9 mouse cellular contexts compared by ENCODE assay signal in genomic region chr3:84435288-84436043, GRCm38 (mm10). TPM values are rescaled to one million over a fixed set of nuclear protein-coding genes. Genes with fewer than 3 reads are reported as not detected.
DNase-seq lines count a peak whose midpoint lies in the region; ATAC-seq lines count a peak whose summit lies in the region.
"Had no signal": no experiment of that assay in that cellular context is flagged by ENCODE, and none has a peak within 500 bp of the region (broad histone marks: within the 10 kb centered on the region; RNA-seq: fewer than 3 reads in every experiment).

No protein-coding gene starts in this region.

- intact Hi-C loops in left cerebral cortex, postnatal 25 days (cut with DNase I) = loop anchor here (5.0 kb wide), 1 partner anchor 47 kb away; the partner anchor contains the start of gene Fhdc1

- no peak overlapping the region for H3K9ac ChIP-seq in kidney, embryonic 15.5 days
- H3K9ac ChIP-seq in neural tube, embryonic 13.5 days = no peak overlapping the region

- H3K9me3 ChIP-seq in kidney, embryonic 15.5 days (replicated peaks) = no peaks in the 10 kb centered on the region
- H3K9me3 ChIP-seq in neural tube, embryonic 13.5 days = no peaks in the 10 kb centered on the region

- no peak overlapping the region for H3K4me2 ChIP-seq in kidney, embryonic 15.5 days
- H3K4me2 ChIP-seq in neural tube, embryonic 13.5 days = no peak overlapping the region

- H3K27me3 ChIP-seq in kidney, embryonic 15.5 days = no peaks in the 10 kb centered on the region
- no peaks in the 10 kb centered on the region for H3K27me3 ChIP-seq in neural tube, embryonic 13.5 days

- ATAC-seq in kidney, embryonic 15.5 days (replicated peaks; ENCODE audit: low FRiP score) = peak; percentile 67
- peak; percentile 49; the same call in 1 of the 2 replicates for ATAC-seq in neural tube, embryonic 13.5 days (ENCODE audit: low read depth)

- H3K4me3 ChIP-seq in kidney, embryonic 15.5 days (replicated peaks) = no peak overlapping the region
- H3K4me3 ChIP-seq in neural tube, embryonic 13.5 days = no peak overlapping the region
- H3K4me3 ChIP-seq: erythroblast, embryonic 14.5 days had no signal

- 17% methylated on average over 10 of the region's 11 CpGs for WGBS in kidney, embryonic 15.5 days
- WGBS in neural tube, embryonic 13.5 days = 18% methylated on average over 11 of the region's 11 CpGs

- peaks cover 31% of the 10 kb centered on the region for H3K4me1 ChIP-seq in kidney, embryonic 15.5 days
- H3K4me1 ChIP-seq in neural tube, embryonic 13.5 days (replicated peaks) = peaks cover 53% of the 10 kb centered on the region

- 0 out of 2 replicates have a peak overlapping the region, but pooled peaks have one; percentile 1 for H3K27ac ChIP-seq in kidney, embryonic 15.5 days
- peak overlapping the region; percentile 19 for H3K27ac ChIP-seq in neural tube, embryonic 13.5 days (replicated peaks)

- H3K36me3 ChIP-seq in kidney, embryonic 15.5 days = no peaks in the 10 kb centered on the region
- no peaks in the 10 kb centered on the region for H3K36me3 ChIP-seq in neural tube, embryonic 13.5 days

- peak; percentile 64 for DNase-seq in adrenal gland, postnatal 14 days
- DNase-seq in adrenal gland, adult 18-20 months (ENCODE audit: low spot score in 2 of 2) = no peak
- peak; percentile 82 for DNase-seq in NIH3T3 (ENCODE audit: low read depth)
- peak; percentile 26 for DNase-seq in heart, adult 8-10 months (ENCODE audit: low spot score)
- no peak for DNase-seq in left cerebral cortex, postnatal 25 days (ENCODE audit: low spot score in 2 of 2)
- DNase-seq in layer of hippocampus, postnatal 10 days (ENCODE audit: low spot score in 2 of 2) = no peak

RNA-seq across cellular contexts. Expression of gene Fhdc1, which starts 44.8 kb away (rescaled TPM):
- total RNA-seq in adrenal gland, postnatal 14 days (2021) = 13.6 and 15.1 TPM in 2 replicates
- 1 to 10 TPM; 3.6 to 4.6 TPM for total RNA-seq in adrenal gland, adult 18-20 months (2021)
- 1 to 10 TPM in 1 of 4 experiments, under 1 TPM in 3; 0.23 to 1.2 (median 0.40) TPM for total RNA-seq in heart, adult 8-10 months (2022)
- polyA plus RNA-seq in kidney, embryonic 15.5 days (2015; fragmentation: Nextera tagmentation; extraction: Ambion mirVana) = 3.3 and 5.3 TPM in 2 replicates
- 6.3 and 6.5 TPM in 2 replicates for polyA plus RNA-seq in neural tube, embryonic 13.5 days (2015; fragmentation: Nextera tagmentation; extraction: Ambion mirVana)
- total RNA-seq in left cerebral cortex, postnatal 25 days (2021) = 1 to 10 TPM; 3.7 to 4.0 TPM
- 1 to 10 TPM; 2.0 to 2.3 TPM for total RNA-seq in layer of hippocampus, postnatal 10 days (2021)

Comparison
In these comparisons a context has a peak if more than half of its experiments do, and no peak if none do; other contexts are left out.
1. DNase-seq: peak in adrenal gland, postnatal 14 days (single experiment), NIH3T3 (single experiment) and heart, adult 8-10 months (single experiment); none in adrenal gland, adult 18-20 months (0 of 2), left cerebral cortex, postnatal 25 days (0 of 2) and layer of hippocampus, postnatal 10 days (0 of 2).